Mouse (Mus musculus): ENCODE measurements at regions not wholly inside any gene's neighbourhood (a gene's known extent, or its start where the extent isn't known, plus 50 kb on each side); places are given as distances from the start of the nearest gene placed in this dataset.

DNA sequence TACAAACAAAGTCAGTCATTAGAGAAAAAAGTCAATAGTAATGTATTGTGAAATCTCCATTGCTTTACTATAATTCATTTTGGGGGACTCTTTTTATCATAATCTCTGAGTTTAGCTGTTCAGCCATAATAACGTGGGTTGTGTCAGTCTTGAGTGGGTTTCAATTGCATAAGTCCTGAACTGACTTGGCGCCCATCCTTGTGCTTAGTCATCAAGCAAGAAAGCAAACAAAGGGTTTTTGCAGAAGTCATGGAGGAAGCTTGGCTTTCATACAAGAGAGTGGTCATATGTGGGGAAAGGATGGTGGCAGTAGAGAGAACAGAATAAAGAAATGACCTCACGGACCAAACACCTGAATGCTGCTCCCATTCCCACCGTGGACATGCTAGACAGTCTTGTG, 339.8 kb upstream of the Fam98a start:
- TF ChIP-seq CTCF (conservative IDR thresholded peaks at IDR 0.05; ENCODE audit: low read length), result no peak
- TF ChIP-seq POU5F1 (IDR thresholded peaks at IDR 0.05; ENCODE audit: borderline replicate concordance, low read length), result no peak

Data from E14TG2a.4 (cell line).